Mouse (Mus musculus) embryo, embryonic 9.5 days (tissue): ENCODE results near the gene Gm6408.
"Not testable (repeated sequence)": the region's sequence is repeated elsewhere in the genome, so short reads cannot be mapped to it uniquely, and the experiment has no call there.

Experiments used
- DNase-seq: peaks from one replicate; pipeline ENCODE4 v3.0.0-alpha.2; 2017; ENCODE audit errors: extremely low spot score

Gm6408 gene

DNA sequence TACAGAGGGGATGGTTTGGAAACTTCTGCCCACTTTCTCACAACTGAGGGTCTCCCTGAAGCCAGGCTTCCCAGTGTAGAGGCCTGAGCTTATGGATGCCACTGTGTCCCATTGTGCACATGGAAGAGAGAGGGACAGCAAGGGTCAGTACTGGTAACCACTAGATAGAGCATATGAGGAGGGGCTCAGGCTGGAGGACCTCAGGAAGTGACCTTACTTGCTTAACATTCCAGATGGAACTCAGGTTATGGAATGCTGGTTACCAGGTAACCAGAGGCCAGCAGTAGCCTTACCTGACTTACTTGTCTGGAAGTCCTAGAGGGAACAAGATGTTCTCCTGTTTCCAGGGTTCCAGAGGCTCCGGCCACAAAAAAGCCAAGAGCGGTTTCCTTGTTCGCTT lies at the start of gene Gm6408:
Gm6408 (plus strand) TSS at position 301 of the 400 bp plus-strand sequence.
- DNase-seq = not testable (repeated sequence)

GRCm38 (mm10) chr5:146432476-146432875 lies 49.3 kb upstream of the Gm6408 start:
- DNase-seq = no peak

GRCm38 (mm10) chr5:146435316-146435715 lies 46.4 kb upstream of the Gm6408 start:
- no peak for DNase-seq

GRCm38 (mm10) chr5:146436796-146437195 lies 45.0 kb upstream of the Gm6408 start:
- no peak for DNase-seq

GRCm38 (mm10) chr5:146439152-146439781 lies 42.5 kb upstream of the Gm6408 start:
- no peak for DNase-seq

GRCm38 (mm10) chr5:146440273-146440672 lies 41.5 kb upstream of the Gm6408 start:
- no peak for DNase-seq

DNA sequence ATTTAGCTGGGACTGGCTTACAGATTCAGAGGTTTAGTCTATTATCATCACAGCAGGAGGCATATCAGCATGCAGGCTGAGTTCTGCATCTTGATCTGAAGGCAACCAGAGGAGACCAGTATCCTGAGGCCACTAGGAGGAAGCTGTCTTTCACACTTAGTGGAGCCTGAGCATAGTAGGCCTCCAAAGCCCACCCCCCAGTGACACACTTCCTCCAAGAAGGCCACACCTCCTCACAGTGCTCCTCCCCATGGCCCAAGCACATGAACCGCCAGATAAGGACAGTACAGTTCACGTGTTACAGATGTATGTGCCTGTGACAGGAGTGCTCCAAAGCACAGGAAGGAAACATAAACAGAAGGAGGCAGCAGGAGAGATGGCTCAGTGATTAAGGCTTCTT lies 39.0 kb upstream of the Gm6408 start:
- DNase-seq = no peak

DNA sequence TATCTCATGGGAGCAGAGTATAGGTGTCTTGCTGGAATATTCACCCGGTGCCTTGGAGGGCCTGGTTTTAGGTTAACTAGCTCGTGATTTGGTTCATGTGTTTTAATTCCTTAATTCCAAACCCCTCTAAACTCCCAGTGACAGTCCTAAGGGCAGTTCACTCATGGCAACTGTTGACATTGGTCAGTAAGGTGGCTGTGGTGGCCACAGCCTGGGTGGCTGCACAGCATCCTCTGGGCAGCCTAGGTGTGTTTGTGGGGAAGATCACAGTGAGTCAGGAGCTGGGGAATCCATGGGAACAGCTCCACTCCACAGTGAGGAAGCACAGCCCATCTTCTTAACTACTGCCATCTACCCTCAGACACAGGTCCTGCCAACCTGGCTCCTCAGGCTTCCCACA lies 35.1 kb upstream of the Gm6408 start:
- no peak for DNase-seq

DNA sequence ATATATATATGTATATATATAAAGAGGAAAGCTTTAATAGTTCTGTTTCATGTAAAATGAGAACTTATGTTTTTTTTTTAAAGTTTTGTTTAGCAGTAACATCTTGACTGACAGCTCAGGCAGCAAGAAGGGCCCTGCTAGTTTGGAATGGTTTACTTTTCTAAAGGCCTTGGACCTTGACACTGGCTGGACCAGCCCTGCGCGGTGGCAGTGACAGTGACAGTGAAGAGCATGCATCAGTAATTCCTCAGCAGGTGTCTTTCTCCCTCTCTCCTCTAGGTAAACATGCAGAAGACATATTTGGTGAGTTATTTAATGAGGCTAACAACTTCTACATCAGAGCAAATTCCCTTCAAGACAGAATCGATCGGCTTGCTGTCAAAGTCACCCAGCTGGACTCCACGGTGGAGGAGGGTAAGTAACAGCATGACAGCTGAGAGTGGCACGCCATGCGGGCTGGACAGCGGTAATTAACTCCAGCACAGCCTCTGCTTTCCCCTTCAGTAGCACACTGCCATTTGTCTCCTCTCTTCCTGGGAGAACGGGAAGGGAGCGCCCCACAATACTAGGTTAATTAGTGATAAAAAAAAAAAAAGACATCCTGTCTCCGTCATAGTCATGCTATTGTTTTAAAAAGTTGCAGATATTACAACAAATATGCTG lies 30.0 kb upstream of the Gm6408 start:
- no peak for DNase-seq

GRCm38 (mm10) chr5:146453556-146453955 lies 28.2 kb upstream of the Gm6408 start:
- no peak for DNase-seq

- DNase-seq = no peak
Observed at GRCm38 (mm10) chr5:146461612-146462011, 20.2 kb upstream of the Gm6408 start.

DNA sequence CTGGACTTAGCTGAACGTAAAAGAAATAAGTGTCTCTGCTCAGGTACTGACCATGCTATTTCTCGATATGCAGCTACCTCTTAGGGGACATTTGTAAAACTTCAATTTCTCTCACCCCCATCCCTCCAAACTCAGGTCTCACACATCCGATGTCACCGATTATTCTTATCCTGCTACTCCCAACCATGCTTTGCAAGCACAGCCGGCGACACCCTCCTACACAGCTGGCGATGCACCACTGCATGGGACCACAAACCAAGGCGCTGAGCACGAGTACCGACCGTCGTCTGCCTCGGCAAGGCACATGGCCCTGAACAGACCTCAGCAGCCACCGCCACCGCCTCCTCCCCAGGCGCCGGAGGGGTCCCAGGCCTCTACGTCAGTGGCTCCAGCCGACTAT lies 15.1 kb upstream of the Gm6408 start:
- DNase-seq = no peak

GRCm38 (mm10) chr5:146468311-146468710 lies 13.5 kb upstream of the Gm6408 start:
- DNase-seq = no peak

GRCm38 (mm10) chr5:146470821-146471220 lies 10.9 kb upstream of the Gm6408 start:
- DNase-seq = no peak

DNA sequence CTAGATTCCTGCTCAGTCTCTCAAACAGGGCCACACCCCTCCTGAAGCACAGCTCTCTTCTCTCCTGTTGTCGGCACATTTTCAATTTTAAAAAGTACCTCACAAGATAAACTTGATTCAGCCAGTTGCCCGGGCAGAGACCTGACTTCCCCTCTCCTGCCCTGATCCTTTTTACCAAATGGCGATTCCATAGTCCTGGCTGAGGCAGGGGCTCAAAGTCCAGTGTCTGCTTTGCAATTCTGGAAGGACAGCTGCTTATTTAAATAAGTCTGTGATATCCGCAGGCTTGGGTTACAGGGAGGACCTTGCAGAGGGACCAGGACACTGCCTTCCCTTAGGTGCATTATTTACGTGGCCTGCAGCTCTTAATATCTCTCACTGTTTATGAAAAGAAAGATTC lies 10.5 kb upstream of the Gm6408 start:
- no peak for DNase-seq

DNA sequence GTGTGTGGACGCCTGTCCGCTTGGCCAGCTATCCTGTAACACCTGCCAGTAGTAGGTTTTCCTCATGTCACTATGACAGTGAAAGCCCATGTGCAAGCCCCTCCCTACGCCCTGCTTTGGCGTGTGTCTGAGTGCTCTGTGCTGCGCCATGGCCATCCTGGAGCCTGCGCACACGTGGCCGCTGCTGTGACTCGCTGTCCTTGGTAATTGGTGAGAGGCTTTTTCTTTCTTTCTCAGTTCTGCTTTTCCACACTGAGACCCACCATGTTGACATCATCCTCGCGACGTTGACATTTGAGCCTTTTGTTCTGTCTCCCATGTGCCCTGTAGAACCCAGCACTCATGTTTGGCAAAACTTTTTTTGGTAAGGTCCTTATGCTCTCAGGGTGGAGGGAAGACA lies 9.9 kb upstream of the Gm6408 start:
- DNase-seq = no peak

- not testable (repeated sequence) for DNase-seq
Observed at GRCm38 (mm10) chr5:146479564-146479963, 2.2 kb upstream of the Gm6408 start.

- DNase-seq = not testable (repeated sequence)
Observed at GRCm38 (mm10) chr5:146488959-146489358, 7.2 kb downstream of the Gm6408 start.

- DNase-seq = not testable (repeated sequence)
Observed at GRCm38 (mm10) chr5:146491063-146491462, 9.3 kb downstream of the Gm6408 start, which contains the start of gene Gm6370. Gene Gm6370 (plus strand): TSS chr5:146491363.

- not testable (repeated sequence) for DNase-seq
Observed at GRCm38 (mm10) chr5:146502099-146502498, 20.3 kb downstream of the Gm6408 start, which contains the start of gene 4930449I24Rik. Gene 4930449I24Rik (plus strand): TSS chr5:146502399.

- not testable (repeated sequence) for DNase-seq
Observed at GRCm38 (mm10) chr5:146513823-146514222, 32.1 kb downstream of the Gm6408 start, which contains the start of gene Gm3402. Gene Gm3402 (plus strand): TSS chr5:146514123.

DNA sequence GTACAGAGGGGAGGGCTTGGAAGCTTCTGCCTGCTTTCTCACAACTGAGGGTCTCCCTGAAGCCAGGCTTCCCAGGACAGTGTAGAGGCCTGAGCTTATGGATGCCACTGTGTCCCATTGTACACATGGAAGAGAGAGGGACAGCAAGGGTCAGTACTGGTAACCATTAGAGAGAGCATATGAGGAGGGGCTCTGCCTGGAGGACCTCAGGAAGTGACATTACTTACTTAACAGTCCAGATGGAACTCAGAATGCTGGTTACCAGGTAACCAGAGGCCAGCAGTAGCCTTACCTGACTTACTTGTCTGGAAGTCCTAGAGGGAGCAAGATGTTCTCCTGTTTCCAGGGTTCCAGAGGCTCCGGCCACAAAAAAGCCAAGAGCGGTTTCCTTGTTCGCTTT lies 43.7 kb downstream of the Gm6408 start, which contains the start of gene Gm3404:
Gm3404 (plus strand) TSS at position 301 of the 400 bp plus-strand sequence.
- not testable (repeated sequence) for DNase-seq
